Mouse (Mus musculus): ENCODE measurements at regions not wholly inside any gene's neighbourhood (a gene's known extent, or its start where the extent isn't known, plus 50 kb on each side); places are given as distances from the start of the nearest gene placed in this dataset.
A peak's percentile ranks its signal among the peaks of the same experiment; 100 is the strongest.

DNA sequence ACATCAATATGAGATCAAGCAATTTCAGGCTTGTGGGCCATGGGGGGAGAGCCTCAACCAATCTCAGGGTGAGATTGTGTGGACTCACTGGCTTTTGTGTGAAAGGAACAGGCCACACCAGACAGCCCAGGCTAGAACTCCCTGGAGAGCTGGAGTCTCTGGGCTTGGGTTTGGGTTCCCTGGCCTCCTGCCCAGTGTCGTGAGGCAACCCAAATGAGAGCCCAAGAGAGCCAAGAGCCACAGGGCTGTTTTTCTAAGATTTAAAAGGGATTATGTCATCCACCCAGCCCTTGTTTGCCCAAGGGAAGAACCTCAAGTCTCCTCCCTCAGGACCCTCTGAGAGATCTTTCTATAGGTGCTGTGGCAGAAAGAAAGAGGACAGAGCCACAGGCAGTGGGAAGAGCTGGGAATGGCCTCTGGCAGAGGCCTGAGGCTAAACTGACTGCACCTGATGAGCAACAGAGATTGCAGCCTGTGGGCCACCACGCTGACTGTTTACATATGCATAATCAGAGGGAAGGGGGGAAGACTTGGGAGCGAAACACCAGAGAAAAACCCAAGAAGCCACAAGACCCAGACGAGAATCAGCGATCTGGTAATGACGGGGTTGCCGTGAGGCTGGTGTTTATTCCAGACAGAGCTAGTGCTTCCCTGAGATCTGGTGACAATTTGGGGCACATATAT, 92.1 kb downstream of the Bcl2l11 start:
- DNase-seq = no peak

DNA sequence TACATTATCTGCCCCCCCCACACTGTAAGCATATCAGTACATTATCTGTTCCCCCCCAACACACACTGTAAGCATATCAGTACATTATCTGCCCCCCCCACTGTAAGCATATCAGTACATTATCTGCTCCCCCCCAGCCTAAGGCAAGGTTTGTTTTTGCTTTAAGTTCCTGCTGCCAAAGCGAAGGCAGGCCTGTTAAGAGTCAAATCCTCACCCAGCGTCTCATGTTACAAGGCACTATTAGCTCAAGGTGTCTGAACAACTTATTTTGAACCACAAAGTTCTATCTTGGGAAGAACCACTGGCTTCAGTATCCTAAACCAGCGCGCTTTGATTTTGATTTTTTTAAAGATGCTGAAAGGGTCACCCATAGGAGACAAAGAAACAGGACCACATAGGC, 93.1 kb downstream of the Bcl2l11 start:
- DNase-seq = no peak

DNA sequence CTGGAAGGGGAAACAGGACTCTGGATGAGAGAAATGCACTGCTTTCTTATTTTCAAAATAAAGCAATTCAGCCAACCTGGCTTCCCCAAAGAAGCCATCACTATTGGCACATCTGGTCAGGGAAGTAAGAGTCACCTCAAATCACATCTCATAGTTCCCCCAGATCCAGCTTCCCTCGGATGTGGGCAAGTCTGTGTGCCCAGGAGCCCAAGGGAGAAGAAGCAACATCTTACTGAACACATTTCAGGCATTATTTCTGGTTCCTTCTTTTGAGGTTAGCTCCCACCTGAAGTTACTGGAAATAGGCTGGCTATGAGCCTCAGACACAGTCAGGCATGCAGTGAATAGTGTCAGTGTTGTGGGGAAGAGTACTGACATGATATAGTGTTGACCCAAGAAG, 95.2 kb downstream of the Bcl2l11 start:
- DNase-seq = no peak

DNA sequence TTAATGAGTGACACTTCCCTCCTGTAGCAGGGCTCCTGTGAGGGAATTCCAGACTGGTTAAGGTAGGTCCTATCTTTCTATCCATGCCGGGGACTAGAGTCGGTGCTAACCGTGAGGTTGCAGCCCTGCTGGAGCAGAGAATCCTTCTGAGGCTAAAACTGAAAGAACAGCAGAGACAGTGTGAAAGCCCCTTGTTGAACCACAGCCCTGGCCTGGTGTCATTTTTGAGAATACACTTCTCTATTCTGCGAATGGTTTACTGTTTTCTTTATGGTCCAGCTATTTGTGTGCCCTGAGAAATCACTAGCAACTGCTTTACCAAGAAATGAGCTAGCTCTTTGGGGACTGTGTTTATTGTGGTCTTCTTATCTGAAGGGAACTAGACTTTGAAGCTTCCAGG, 95.8 kb downstream of the Bcl2l11 start:
- DNase-seq = no peak

DNA sequence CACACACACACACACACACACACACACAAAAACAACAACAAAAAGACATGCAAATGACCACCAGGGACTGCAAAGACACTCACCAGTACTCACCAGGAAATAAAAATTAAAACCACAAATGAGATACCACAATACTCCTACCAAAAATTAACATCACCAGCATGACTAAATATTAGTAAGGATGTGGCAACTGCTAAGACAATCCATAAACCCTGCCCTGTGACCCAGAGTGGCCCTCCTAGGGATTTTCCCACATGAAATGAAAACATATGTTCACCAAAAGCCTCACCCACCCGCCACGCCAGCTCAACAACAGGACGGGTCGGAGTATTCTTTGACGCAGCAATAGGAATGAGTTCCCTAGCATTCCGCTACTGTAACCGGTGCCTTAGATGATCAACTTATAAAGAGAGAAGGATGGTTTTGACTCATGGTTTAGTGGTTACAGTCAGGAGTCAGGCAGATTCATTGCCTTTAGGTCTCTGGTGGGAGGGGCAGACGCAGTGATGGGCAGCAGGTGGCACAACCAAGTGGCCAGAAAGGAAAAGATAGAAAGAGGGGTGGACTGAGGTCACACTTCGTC, 100.7 kb downstream of the Bcl2l11 start:
- no peak for DNase-seq

DNA sequence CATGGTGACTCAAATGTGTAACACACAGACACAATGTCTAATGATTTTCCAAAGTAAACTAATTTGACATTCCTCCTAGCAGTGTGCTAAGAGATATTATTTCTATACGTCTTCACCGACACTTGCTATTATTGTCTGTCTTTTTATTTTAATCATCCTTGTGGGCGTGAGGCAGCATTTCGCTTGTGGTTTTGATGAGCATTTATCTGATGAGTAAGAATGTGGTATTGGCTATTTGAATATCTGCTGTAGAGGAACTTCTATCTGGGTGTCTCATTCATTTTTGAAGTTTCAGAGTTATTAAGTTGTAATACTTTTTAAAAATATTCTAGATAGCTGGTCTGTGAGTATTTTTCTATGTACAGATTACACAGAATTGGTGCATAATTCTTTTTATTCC, 103.9 kb downstream of the Bcl2l11 start:
- DNase-seq = no peak

DNA sequence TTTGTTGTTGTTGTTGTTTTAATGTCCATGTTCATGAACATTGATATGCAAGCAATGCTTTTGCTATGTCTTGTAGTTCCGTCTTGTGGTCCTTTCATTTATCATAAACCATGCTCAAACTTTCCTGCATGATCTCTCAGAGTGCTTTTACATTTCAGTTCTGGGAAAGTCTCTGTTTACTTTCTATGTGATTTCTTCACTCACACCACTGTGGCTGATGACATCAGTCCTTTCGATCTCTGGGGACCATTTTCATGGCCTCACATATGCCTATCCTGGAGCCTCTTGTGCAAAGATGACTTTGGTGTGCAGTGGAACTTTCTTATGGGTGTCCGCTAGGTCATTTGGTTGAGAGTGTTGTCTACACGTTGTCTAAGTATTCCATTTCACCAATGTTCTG, 105.1 kb downstream of the Bcl2l11 start:
- no peak for DNase-seq

DNA sequence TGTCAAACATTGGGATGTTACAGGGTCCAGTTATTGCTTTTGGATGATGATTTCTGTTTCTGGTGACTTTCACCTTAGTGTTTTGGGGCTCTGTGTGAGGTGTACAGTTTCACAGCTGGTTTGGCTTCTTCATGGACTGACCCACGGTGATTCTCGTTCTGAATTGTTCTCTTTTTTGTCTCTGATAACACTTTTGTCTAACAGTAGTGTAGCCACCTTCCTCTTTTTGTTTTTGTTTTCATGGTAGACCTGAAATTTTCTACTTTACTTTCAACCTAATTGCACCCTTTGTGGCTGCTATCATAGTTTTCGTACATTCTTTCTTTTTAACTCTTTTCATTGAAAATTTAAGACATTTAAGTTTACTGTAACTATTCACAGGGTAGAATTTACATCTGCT, 105.5 kb downstream of the Bcl2l11 start:
- DNase-seq = no peak

DNA sequence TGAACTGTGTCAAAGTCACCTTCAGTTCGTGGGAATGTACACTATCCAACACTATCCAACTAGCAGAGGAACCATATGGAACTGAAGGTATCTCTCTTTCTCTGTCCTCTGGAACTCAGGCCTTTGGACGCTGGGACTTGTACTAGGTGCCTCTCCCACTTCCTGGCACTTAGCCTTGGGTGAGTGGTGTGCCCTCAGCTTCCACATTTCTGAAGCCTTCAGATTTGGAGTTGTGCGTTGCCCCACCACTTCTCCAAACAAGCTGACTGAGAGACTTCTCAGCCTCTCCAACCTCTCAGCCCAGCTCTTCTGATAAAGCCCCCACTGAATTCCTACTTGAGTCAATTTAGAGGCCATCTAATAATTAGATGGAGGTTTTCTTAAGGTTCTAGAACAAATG, 106.2 kb downstream of the Bcl2l11 start:
- DNase-seq = no peak

DNA sequence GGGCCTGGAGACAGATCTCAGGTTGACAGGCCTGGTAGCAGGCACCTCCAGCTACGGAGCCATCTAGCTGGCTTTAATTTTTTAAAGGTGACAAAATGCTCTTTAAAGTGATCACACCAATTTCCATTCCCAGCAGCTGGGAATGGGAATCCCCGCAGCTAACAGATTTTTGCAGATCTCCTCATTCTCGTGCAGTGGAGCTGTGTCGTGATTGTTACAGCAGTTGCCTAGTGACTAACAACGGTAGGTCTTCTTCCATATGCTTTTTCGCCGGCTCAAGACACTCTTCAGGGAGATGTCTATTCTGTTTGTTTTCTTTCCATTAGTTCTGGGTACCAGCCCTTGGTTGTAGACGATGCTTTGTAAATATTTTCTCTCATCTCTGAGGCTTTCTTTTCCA, 109.3 kb downstream of the Bcl2l11 start:
- no peak for DNase-seq

DNA sequence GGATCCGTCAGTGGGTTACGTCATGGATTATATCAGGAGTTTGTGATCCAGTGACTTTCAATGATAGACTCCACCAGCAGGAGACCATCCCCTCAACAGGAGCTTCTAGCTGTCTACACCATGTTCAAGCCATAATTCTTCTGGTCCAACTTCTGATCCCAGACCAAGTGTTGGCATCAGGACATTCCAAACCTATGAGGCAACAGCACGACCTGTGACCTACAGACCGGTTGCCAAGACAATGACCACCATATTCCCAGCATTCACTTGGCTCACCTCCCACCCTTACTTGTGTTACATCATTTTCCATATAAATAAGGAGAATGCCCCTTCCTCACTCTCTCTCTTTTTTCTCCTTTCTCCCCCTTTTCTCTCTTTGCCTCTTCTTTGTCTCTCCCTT, 113.6 kb downstream of the Bcl2l11 start:
- no peak for DNase-seq

DNA sequence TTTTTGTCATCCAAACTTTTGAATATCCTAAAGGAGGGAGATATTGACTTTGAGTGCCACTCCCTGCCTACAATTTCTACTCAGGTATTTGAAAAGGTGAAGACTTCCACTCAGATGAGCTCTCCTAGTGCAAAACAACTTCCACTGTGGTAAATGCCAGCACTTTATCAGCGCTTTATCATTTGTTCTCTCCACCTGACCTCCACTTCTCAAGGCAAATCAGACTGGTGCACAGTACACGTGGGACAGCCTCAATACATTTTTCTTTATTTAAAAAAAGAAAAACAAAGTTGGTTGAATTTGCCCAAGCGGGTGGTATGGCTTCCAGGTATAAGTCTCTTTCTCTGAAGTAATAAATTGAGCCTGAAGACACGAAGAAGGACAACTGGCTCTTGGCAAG, 114.2 kb downstream of the Bcl2l11 start:
- DNase-seq = no peak

DNA sequence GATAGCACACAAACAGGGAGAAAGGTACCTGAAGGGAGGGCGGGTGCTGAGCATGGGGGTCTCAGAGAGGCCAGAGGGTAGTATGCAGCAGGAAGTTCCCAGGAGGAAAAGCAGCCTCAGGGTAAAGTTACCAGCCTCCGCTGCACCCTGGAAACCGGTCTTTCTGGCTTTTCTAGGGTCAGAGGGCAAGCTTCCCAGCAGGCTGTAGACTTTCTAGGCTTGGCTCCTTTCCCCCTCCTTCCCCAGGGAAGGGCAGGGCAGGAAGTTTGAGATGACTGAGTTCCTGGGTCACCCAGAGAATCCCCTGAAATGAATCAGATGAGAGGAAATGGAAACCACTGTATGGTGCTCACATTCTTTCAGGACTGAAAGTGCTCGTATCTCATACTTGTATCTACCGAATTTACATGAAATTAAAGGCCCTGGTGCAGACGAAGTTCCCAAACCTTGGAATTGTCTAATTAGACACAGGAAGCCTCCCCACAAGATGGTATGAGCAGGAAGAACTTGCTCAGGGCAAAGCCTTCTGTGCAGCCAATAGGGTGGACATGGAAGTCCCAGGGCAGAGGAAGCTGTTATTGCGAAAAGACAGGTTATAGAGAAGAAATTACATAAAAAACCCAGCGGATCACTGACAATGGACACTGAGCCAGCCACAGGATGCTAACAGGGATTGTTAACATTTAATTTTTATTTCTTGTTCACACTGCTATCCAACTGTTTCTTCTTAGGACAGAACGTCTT, 114.9 kb downstream of the Bcl2l11 start:
- DNase-seq = no peak

DNA sequence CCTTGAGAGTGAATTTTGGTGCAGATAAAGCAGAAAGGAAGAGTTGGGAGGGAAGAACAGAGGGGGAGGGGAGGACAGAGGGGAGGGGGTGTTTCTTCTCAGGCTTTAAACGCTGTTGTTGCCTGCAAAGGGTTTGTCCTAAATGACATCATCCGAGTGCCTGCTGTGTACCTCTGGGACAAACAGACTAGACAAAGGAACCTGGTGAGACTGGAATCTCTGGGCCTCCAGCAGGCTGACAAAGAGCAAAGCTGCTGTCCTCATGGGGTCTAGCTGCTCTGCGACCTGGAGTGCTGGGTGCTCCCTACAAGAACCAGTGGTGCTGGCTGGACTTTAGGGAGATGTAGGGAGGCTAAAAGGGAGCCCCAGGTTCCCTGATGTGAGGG, 115.4 kb downstream of the Bcl2l11 start:
- no peak for DNase-seq

DNA sequence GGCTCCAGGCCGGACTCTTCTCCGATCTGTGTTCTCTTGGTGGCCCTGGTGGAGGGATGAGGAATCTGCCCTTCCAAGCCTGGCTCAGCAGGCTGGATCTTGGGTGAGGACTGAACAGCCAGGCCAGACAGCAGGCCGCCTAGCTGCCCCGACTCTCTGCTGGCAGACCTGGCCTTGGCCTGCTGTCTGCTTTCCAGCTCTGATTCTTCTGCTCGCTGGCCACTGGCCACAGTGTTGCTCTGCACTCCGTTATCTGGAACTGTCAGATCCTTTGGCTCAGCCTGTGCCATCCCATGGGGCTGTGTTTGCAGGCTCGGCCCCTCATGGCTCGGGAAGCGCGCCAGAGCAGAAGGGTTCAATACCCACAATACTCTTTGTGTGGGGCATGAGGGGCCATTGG, 119.7 kb downstream of the Bcl2l11 start:
- peak; percentile 93 for DNase-seq

DNA sequence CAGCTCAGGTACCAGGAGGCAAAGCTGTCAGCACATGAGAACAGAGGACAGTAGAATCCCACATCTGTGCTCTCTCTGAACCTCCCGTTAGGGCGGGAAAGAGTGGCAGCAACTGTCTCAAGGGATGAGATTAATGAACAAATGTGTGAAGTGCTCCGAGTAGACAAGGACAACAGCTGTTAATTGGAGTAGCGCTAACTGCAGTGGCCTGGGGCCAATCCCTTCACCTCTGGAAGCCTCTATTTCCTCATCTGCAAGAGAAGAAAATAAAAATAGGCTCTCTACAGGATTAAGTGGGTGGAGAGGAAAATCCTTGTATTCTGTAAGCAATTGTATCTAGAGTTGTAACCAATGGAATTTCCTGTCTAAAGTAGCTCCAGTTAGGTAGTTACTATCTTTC, 122.1 kb downstream of the Bcl2l11 start:
- DNase-seq = no peak

DNA sequence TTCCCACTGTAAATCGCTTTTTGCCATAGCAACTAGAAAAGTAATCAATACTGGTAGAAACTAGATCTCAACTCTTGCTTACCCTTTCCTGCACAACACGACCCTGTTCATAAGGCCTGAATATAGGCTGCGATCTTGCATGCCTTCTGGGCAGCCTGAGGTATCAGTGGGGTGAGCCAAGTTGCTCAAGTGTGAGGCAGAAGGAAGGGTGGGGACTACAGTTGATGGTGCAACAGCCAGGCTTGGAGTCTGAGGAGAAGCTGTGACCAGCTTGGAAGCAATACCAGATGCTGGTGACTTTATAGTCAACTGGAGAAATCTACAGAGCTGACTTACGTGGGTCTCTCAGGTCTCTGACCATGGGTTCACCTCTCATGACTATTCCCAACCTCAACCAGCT, 123.3 kb downstream of the Bcl2l11 start:
- no peak for DNase-seq

DNA sequence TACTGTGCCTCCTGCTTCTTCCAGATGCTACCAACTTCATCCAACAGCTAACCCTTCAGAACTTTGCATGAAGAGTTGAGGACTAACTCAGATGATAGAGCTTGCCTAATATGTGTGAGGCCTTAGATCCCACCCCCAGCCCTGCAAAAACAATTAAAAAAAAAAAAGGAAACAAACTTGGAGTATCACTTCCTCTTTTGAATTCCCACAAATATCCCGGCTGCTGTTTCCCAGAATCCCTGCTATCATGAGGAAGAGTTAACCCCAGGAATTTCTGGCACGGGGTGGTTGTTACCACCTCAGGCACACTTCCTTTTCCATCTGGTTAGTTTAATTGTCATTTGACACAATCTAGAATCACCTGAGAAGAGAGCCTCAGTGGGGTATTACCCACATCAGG, 123.8 kb downstream of the Bcl2l11 start:
- DNase-seq = no peak

DNA sequence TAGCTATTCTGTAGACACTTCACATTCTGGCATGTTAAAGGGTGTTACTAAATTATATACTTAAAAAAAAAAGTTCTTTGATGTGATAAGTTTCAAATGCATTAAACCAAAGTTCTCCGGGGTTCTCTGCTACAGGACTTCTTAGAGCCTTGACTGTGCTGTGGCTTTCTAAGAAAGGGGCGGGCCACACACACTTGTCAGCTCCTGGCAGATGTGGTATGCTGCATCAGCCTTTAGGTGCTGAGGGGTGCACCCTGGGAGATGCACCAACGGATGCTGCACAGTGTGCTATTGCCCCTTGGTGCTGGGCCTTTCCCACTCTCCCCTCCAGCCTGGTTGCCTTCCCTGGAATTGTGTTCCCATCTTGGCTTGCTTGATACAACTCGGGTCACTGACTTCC, 125.0 kb downstream of the Bcl2l11 start:
- no peak for DNase-seq

DNA sequence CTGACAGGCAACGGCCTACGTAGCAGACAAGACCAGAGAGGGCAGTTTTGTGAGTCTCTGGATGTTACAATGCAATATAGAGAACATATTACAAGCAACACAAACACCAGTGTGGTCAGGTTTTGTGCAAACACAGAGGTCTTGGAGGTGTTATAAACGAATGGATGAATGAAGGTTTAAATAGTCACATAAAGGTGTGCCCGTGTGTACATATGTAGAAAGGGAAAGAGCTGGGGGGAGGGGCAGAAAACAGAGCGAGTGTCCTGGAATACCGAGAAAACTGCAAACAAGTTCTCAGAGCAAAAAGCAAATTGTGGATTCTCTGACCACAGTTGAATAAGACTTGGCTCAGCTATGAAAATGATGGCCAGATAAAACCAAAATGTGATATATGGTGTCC, 130.8 kb downstream of the Bcl2l11 start:
- no peak for DNase-seq

DNA sequence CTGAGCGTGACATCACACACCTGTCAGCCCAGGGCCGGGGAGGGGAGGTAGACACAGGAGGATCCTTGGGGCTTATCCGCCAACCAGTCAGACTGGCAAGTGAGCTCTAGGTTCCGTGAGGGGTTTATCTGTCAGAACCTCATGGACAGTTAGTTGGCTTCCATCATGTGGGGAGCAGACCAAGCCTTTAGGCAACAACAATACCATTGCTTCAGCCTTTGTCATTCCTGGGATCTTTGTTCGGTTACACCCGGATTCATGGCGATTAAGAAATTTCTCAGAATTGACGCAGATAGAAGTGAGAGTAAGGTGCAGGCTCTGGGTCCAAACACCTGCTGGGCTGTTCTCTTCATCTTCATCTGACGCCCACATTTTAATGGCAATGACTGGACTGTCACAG, 131.4 kb downstream of the Bcl2l11 start:
- no peak for DNase-seq

DNA sequence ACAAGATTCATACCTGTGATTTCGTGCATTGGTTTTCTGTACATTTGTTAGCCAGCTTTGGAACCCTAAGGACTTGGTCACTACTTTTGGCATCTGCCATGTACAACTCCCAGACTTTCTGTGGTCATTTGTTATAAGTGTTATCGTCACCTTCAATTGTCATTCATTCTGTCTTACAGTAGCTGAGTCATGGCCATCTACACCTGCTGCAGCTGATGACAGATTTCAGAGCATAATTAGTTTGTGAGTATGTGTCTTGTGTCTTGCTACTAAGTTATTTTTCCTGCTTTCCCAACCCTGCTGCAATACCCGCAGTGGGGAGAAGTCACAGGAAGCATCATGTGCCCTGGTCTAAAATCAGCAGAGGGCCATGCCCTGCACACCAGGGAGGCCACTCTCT, 138.0 kb downstream of the Bcl2l11 start:
- no peak for DNase-seq

DNA sequence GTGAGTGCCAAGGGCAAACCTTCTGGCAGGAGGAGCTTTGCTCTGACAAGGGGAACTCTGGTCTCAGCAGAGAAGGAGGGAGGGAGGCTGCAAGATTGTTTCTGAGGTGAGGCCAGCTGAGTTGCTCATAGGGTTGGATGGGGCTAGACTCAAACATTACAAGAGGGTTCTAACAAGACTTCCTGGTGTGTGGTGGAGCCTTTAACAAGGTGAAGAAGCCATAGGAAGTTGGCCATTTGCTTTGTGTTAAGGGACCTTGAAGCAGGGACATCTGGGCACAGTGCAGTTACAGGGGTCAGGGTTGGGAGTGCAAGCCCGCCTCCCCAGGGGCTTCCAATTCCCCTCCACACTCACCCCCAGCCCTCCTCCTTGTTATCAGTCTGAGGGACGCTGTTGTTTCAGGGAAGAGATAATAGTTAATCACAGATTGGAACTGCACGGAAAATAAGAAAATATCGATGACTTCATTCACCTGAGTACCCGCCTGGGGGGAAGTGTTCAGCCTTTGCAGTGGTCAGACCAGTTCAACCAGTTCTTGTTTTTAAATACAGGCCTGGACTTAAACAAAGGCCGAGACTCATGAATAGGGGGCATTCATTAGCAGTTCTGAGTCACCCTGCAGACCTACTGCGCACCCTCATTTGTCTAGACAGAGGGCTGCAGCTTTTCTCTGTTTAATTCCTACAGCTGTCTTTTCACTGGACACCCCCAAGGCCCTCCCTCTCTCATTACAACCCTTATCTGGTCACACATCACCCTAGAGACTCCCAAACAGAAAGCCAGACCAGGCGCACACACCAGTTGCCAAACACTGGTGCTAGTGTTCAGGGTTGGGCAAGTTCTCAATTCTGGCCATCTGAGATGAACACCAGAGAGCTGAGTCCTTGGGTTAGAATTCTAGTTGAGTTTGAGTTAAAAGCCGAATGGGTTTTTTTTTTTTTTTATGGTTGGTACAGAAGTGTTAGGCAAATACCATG, 139.5 kb downstream of the Bcl2l11 start:
- no peak for DNase-seq

All from cerebellum, adult 9-11 months (tissue).